Mouse (Mus musculus): ENCODE data around the gene Mob3a.
A peak's percentile ranks its signal among the peaks of the same experiment; 100 is the strongest.

The Mob3a gene

GRCm38 (mm10) chr10:80700038-80700504 lies 1.7 kb downstream of the Mob3a start:
- DNase-seq (ENCODE audit: low spot score in 2 of 2), result no peak

- DNase-seq (ENCODE audit: low spot score in 2 of 2), result no peak
These were observed 3.2 kb downstream of the Mob3a start for GRCm38 (mm10) chr10:80698605-80699004.

- DNase-seq (ENCODE audit: low spot score in 2 of 2), result peak in 1 of 2 experiments; percentile 65
These were observed 4.0 kb downstream of the Mob3a start for GRCm38 (mm10) chr10:80697812-80698211.

GRCm38 (mm10) chr10:80697393-80697787 lies 4.4 kb downstream of the Mob3a start:
- DNase-seq (ENCODE audit: low spot score in 2 of 2), result no peak

GRCm38 (mm10) chr10:80696502-80697392 lies 5.0 kb downstream of the Mob3a start:
- DNase-seq (ENCODE audit: low spot score in 2 of 2), result peak in 1 of 2 experiments; percentile 44

- peak; percentile 50 to 54 for DNase-seq (ENCODE audit: low spot score in 2 of 2)
These were observed 5.8 kb downstream of the Mob3a start for GRCm38 (mm10) chr10:80695801-80696501.

- peak; percentile 52 to 81 for DNase-seq (ENCODE audit: low spot score in 2 of 2)
These were observed 6.6 kb downstream of the Mob3a start for GRCm38 (mm10) chr10:80695186-80695585.

GRCm38 (mm10) chr10:80694159-80694938 lies 7.4 kb downstream of the Mob3a start:
- DNase-seq (ENCODE audit: low spot score in 2 of 2), result no peak

- no peak for DNase-seq (ENCODE audit: low spot score in 2 of 2)
These were observed 8.3 kb downstream of the Mob3a start for GRCm38 (mm10) chr10:80693401-80694045.

GRCm38 (mm10) chr10:80692249-80693165 lies 9.3 kb downstream of the Mob3a start:
- peak in 1 of 2 experiments; percentile 59 for DNase-seq (ENCODE audit: low spot score in 2 of 2)

GRCm38 (mm10) chr10:80687850-80688249 lies 13.9 kb downstream of the Mob3a start:
- DNase-seq (ENCODE audit: low spot score in 2 of 2), result peak in 1 of 2 experiments; percentile 83

GRCm38 (mm10) chr10:80686617-80687016 lies 15.2 kb downstream of the Mob3a start:
- no peak for DNase-seq (ENCODE audit: low spot score in 2 of 2)

- DNase-seq (ENCODE audit: low spot score in 2 of 2), result peak; percentile 48 to 50
These were observed 16.8 kb downstream of the Mob3a start for GRCm38 (mm10) chr10:80684984-80685383.

GRCm38 (mm10) chr10:80684214-80684613 lies 17.6 kb downstream of the Mob3a start:
- DNase-seq (ENCODE audit: low spot score in 2 of 2), result peak; percentile 88 to 90

GRCm38 (mm10) chr10:80683647-80684046 lies 18.1 kb downstream of the Mob3a start:
- no peak for DNase-seq (ENCODE audit: low spot score in 2 of 2)

- DNase-seq (ENCODE audit: low spot score in 2 of 2), result peak in 1 of 2 experiments; percentile 48
These were observed 19.8 kb downstream of the Mob3a start for GRCm38 (mm10) chr10:80682003-80682402.

- DNase-seq (ENCODE audit: low spot score in 2 of 2), result no peak
These were observed 21.5 kb downstream of the Mob3a start for GRCm38 (mm10) chr10:80680260-80680696.

GRCm38 (mm10) chr10:80679556-80680259 lies 22.1 kb downstream of the Mob3a start:
- DNase-seq (ENCODE audit: low spot score in 2 of 2), result peak; percentile 51 to 57

GRCm38 (mm10) chr10:80678601-80679377 lies 23.0 kb downstream of the Mob3a start:
- peak in 1 of 2 experiments; percentile 63 for DNase-seq (ENCODE audit: low spot score in 2 of 2)
